Mouse (Mus musculus) limb, embryonic 12.5 days (tissue): ENCODE results near the gene Tigd3. TPM values are rescaled to one million over a fixed set of nuclear protein-coding genes. Genes with fewer than 3 reads are reported as not detected.
A peak's percentile ranks its signal among the peaks of the same experiment; 100 is the strongest.
"Not testable (repeated sequence)": the region's sequence is repeated elsewhere in the genome, so short reads cannot be mapped to it uniquely, and the experiment has no call there.

Experiments used
- ATAC-seq: fragments of 200-750 bp; cut with Nextera tagmentation; 2 replicates; pipeline ENCODE4 v1.8.0; 2017; ENCODE audit warnings: low read depth, moderate TSS enrichment; ENCODE audit not compliant: insufficient number of reproducible peaks, insufficient read depth, low FRiP score, low TSS enrichment
- H3K27ac ChIP-seq: fragments of 300-500 bp; sonication (generic); 2 replicates; pipeline ENCODE4 v1.5.1; 2016; ENCODE audit warnings: mild to moderate bottlenecking, moderate library complexity
- H3K27me3 ChIP-seq: fragments of 300-500 bp; sonication (generic); 2 replicates; pipeline ENCODE4 v1.6.1; 2016; ENCODE audit warnings: mild to moderate bottlenecking, moderate library complexity
- H3K36me3 ChIP-seq: fragments of 300-500 bp; sonication (generic); 2 replicates; pipeline ENCODE4 v1.6.1; 2016; ENCODE audit warnings: mild to moderate bottlenecking, moderate library complexity
- H3K4me1 ChIP-seq: fragments of 300-500 bp; sonication (generic); replicated peaks from 2 replicates; pipeline ENCODE4 v1.6.1; 2016
- H3K4me2 ChIP-seq: fragments of 300-500 bp; sonication (generic); 2 replicates; pipeline ENCODE4 v1.6.1; 2016; ENCODE audit warnings: mild to moderate bottlenecking, moderate library complexity
- H3K4me3 ChIP-seq: fragments of 300-500 bp; sonication (generic); replicated peaks from 2 replicates; pipeline ENCODE4 v1.5.1; 2016; ENCODE audit warnings: mild to moderate bottlenecking
- H3K9ac ChIP-seq: fragments of 300-500 bp; sonication (generic); replicated peaks from 2 replicates; pipeline ENCODE4 v1.6.1; 2016; ENCODE audit warnings: mild to moderate bottlenecking, moderate library complexity
- H3K9me3 ChIP-seq: fragments of 300-500 bp; sonication (generic); 2 replicates; pipeline ENCODE4 v1.6.1; 2016; ENCODE audit warnings: mild to moderate bottlenecking, moderate library complexity
- WGBS: fragments of 180-500 bp; shearing (Covaris S2); methylation state at CpG from one replicate; pipeline ENCODE4 v1.1.7; 2016; 5-methylcytosine and 5-hydroxymethylcytosine counted together
- polyA plus RNA-seq: library from polyadenylated mRNA; unstranded; fragments of >200 nt; fragmentation: Nextera tagmentation; extraction: Ambion mirVana; gene quantifications from 2 replicates; pipeline ENCODE4 v1.2.1, GENCODE M21; 2016

Gene Tigd3
- polyA plus RNA-seq, 1 experiment from 2014 or later: 6.6 TPM

DNA sequence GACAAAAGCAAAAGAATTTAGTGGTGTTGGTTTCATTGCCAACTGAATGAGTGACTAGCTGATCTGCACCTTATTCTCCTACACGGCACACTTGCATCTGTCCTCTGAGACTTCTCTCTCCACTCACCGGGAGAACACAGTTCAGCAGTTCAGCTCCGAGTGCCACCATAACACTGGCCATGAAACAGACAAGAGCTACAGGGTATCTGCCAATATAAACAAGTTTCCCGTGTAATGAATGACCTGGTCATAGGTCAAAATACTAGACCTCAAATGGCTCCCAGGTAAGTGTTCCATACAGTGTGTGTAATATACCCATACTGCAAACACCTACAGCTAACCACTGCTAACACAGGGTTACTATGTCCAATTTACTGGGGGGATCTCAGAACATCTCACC lies 4.7 kb downstream of the Tigd3 start:
- 87% methylated on average over 4 of the region's 4 CpGs for WGBS
- ATAC-seq: no peak
- H3K4me2 ChIP-seq: no peak overlapping the region

DNA sequence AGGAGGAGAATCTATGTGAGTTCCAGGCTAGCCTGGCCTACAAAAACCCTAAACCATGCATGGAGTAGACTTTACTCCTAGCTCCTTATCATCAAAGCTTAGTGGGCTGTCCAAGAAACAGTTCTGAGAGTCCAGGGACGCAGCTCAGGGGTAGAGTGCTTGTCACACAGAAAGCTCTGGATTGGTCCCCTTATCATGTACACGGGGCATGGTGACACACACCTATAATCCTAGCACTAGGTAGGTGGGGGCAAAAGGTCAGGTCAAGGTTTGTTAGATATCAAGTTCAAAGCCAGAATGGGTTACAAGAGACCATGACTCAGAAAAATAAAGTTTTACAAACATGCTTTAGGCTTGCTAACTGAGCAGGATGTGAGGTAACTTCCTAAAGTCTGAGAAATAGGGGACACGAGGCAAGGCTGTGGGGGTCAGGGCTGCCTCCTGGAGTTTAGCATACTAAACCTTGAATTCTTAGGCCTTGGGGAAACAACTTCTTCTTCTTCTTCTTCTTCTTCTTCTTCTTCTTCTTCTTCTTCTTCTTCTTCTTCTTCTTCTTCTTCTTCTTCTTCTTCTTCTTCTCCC lies 6.6 kb downstream of the Tigd3 start:
- Histone ChIP-seq H3K9me3 (no peaks in the 10 kb centered on the region), H3K4me2 (no peak overlapping the region), H3K27ac (no peak overlapping the region), H3K9ac (no peak overlapping the region), H3K4me1 (0 out of 2 replicates have a peak, but pooled peaks cover 1% of the 10 kb centered on the region), H3K4me3 (no peak overlapping the region), H3K27me3 (no peaks in the 10 kb centered on the region), H3K36me3 (peaks cover 10% of the 10 kb centered on the region)
- no peak for ATAC-seq
- WGBS: 68% methylated on average over 3 of the region's 3 CpGs

More for the DNA sequence above, 4.7 kb downstream of the Tigd3 start:
- peaks cover 15% of the 10 kb centered on the region for H3K4me1 ChIP-seq
- peaks cover 14% of the 10 kb centered on the region for H3K36me3 ChIP-seq
- no peaks in the 10 kb centered on the region for H3K27me3 ChIP-seq
- no peaks in the 10 kb centered on the region for H3K9me3 ChIP-seq
- no peak overlapping the region for H3K9ac ChIP-seq
- H3K27ac ChIP-seq: no peak overlapping the region
- H3K4me3 ChIP-seq: no peak overlapping the region

DNA sequence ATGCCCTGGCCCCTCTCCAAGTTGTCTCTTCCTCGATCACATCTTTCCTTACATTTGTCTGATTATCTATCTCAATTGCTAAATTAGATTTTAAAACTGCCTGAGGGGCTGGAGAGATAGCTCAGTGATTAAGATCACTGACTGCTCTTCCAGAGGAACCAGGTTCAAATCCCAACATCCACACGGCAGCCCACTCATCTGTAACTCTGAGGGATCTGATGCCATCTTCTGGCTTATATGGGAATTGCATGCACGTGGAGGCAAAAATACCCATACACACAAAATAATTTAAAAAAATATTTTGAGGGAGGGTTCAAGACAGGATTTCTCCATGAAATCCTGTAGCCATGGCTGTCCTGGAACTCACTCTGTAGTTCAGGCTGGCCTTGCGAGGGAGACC lies 8.1 kb downstream of the Tigd3 start:
- WGBS: 58% methylated on average over 4 of the region's 4 CpGs
- ATAC-seq: no peak
- no peak overlapping the region for H3K4me3 ChIP-seq
- no peaks in the 10 kb centered on the region for H3K4me1 ChIP-seq
- no peaks in the 10 kb centered on the region for H3K36me3 ChIP-seq
- H3K27me3 ChIP-seq: no peaks in the 10 kb centered on the region
- H3K4me2 ChIP-seq: no peak overlapping the region
- H3K9me3 ChIP-seq: no peaks in the 10 kb centered on the region
- H3K27ac ChIP-seq: no peak overlapping the region
- no peak overlapping the region for H3K9ac ChIP-seq

DNA sequence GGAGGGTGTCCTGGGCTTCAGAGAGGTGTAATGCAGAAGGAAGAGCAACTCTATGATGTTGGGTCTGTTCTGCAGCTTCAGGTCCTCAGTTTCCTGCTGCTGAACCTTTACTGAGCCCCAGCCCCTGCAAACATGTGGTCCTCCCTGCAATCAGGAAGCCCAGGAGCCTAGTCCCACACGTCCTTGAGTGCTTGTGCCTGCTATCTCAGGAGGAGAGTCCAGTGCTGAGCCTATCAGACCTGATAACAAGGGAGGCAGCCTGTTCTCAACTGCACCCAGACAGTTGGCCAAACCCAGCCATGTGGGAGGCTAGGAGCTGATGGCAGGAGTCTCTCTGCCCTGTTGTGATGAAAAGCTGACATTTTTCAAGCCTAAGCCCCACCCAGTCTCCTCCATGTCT lies 10.0 kb downstream of the Tigd3 start:
- 47% methylated on average over 1 of the region's 1 CpGs for WGBS
- H3K9me3 ChIP-seq: no peaks in the 10 kb centered on the region
- H3K4me3 ChIP-seq: no peak overlapping the region
- H3K9ac ChIP-seq: no peak overlapping the region
- no peaks in the 10 kb centered on the region for H3K27me3 ChIP-seq
- H3K4me1 ChIP-seq: no peaks in the 10 kb centered on the region
- no peak overlapping the region for H3K27ac ChIP-seq
- no peaks in the 10 kb centered on the region for H3K36me3 ChIP-seq
- H3K4me2 ChIP-seq: no peak overlapping the region
- ATAC-seq: no peak

DNA sequence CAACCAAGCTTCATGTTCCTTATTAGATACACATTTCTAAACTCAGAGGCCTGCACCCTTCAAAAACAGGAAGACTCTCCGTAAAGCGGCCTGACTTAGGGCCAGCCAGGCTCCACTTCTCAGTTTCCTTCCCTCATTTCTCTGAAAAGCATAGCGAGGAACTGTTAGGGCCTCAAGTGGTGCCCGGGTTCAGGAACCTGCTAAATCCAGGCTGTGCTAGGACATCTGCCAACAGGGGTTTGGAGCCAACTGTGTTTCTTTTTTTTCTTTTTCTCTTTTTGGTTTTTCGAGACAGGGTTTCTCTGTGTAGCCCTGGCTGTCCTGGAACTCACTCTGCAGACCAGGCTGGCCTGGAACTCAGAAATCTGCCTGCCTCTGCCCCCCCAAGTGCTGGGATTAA lies 11.9 kb downstream of the Tigd3 start:
- not testable (repeated sequence) for H3K9me3 ChIP-seq, H3K36me3 ChIP-seq, H3K9ac ChIP-seq, H3K27ac ChIP-seq, H3K4me3 ChIP-seq, H3K4me2 ChIP-seq, ATAC-seq, H3K4me1 ChIP-seq, H3K27me3 ChIP-seq
- 87% methylated on average over 5 of the region's 5 CpGs for WGBS

GRCm38 (mm10) chr19:5881155-5881554 lies 12.8 kb downstream of the Tigd3 start:
- 93% methylated on average over 6 of the region's 6 CpGs for WGBS
- no peaks in the 10 kb centered on the region for H3K36me3 ChIP-seq
- H3K9me3 ChIP-seq: no peaks in the 10 kb centered on the region
- H3K27me3 ChIP-seq: no peaks in the 10 kb centered on the region
- no peak overlapping the region for H3K9ac ChIP-seq
- H3K4me2 ChIP-seq: no peak overlapping the region
- no peak for ATAC-seq
- H3K27ac ChIP-seq: no peak overlapping the region
- H3K4me1 ChIP-seq: peaks cover 5% of the 10 kb centered on the region
- H3K4me3 ChIP-seq: no peak overlapping the region

DNA sequence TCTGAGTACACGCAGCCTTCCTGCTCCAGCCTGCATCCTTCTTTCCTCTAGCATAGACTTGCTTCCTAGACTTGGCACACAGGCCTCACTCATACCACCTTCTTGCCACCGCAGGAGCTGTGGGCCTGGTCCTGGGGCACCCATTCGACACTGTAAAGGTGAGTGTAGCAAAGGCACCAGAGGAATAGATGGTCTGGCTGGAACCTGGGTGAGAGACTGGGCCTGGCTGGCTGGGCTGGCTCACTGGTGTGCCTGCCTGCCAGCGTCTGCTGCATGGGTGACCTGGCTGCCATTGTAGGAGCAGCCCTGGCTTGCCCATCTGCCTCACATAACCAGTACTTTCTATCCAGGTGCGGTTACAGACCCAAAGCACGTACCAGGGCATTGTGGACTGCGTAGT lies 14.2 kb downstream of the Tigd3 start:
- ATAC-seq: no peak
- Histone ChIP-seq H3K4me1 (peaks cover 9% of the 10 kb centered on the region), H3K4me2 (no peak overlapping the region), H3K9me3 (no peaks in the 10 kb centered on the region), H3K9ac (0 out of 2 replicates have a peak overlapping the region, but pooled peaks have one; percentile 12), H3K36me3 (no peaks in the 10 kb centered on the region), H3K27ac (no peak overlapping the region), H3K27me3 (no peaks in the 10 kb centered on the region), H3K4me3 (no peak overlapping the region)
- 91% methylated on average over 7 of the region's 7 CpGs for WGBS

GRCm38 (mm10) chr19:5878916-5879315 lies 15.0 kb downstream of the Tigd3 start:
- Histone ChIP-seq H3K4me1 (peaks cover 16% of the 10 kb centered on the region), H3K4me2 (no peak overlapping the region), H3K27ac (no peak overlapping the region), H3K4me3 (no peak overlapping the region), H3K9ac (no peak overlapping the region), H3K9me3 (no peaks in the 10 kb centered on the region), H3K36me3 (no peaks in the 10 kb centered on the region), H3K27me3 (no peaks in the 10 kb centered on the region)
- WGBS: 82% methylated on average over 3 of the region's 3 CpGs
- no peak for ATAC-seq

DNA sequence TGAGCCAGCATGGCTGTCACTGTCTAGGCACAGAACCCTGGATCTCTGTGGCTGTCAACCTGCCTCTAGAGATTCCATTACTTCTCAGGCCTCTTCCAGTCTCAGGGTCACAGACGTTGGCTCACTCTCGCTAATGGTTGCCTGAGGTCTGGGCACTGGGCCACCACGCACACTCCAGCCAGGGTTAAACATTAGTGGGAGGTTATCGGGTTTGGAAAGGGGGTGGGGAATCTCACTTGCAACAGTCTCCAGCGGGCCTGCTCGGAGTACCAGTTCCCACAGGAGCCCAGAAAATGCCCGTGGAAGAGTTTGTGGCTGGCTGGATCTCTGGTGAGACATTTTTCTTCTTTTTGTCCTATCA lies 15.6 kb downstream of the Tigd3 start:
- H3K27me3 ChIP-seq: no peaks in the 10 kb centered on the region
- H3K9ac ChIP-seq: 0 out of 2 replicates have a peak overlapping the region, but pooled peaks have one; percentile 23
- no peak overlapping the region for H3K27ac ChIP-seq

DNA sequence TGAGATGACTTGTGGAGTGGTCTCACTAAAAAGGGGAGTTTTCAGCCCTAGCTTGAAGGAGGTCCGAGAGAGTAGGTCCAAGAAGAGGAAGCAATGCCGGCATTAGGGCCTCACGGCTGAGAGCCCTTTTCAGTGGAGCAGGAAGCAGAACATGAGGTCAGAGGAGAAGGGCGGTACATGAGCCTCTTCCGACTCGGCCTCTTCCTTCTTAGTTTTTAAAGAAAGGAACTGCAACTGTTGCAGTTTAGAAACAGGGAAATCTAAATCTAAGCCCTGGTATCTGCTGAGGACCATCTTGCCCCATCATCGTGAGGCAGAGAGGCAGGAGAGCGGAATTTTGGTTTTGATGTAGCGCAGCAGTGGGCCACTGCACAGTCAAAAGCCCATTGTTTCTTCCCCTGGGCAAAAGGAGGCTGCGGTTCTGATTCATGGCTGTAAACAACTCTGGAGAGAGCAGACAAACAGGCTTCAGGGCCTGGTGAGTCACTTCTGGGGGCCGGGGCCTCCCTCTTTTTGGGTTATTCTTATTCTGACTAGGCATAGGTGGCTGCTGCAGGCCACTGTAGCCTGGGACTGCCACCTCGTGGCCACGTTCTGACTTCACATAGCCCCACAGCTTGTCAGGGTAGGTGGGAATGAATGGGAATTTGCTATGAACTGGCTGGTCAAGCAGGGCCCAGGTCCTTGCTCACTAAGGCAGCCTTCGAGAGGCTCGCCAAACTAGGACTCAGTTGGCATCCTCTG lies 16.2 kb downstream of the Tigd3 start, which contains the start of gene Slc25a45:
Slc25a45 (plus strand) TSS at position 191 of the 744 bp plus-strand sequence.
- H3K4me3 ChIP-seq: peak within 1 kb of the TSS; percentile 11; the same call in 1 of the 2 replicates
- no peak for ATAC-seq
- whole genome bisulfite sequencing: 55% methylated on average over 15 of the region's 15 CpGs
- no peaks in the 10 kb centered on the region for H3K9me3 ChIP-seq
- H3K27ac ChIP-seq: peak within 1 kb of the TSS; percentile 53
- no peaks in the 10 kb centered on the region for H3K27me3 ChIP-seq
- peaks cover 26% of the 10 kb centered on the region for H3K4me1 ChIP-seq
- H3K9ac ChIP-seq: 0 out of 2 replicates have a peak within 1 kb of the TSS, but pooled peaks have one; percentile 23
- H3K36me3 ChIP-seq: peaks cover 5% of the 10 kb centered on the region
- 0 out of 2 replicates have a peak within 1 kb of the TSS, but pooled peaks have one; percentile 2 for H3K4me2 ChIP-seq

More for the DNA sequence above, 15.6 kb downstream of the Tigd3 start:
- H3K9me3 ChIP-seq: no peaks in the 10 kb centered on the region
- 81% methylated on average over 7 of the region's 7 CpGs for WGBS
- ATAC-seq: no peak
- H3K4me3 ChIP-seq: 0 out of 2 replicates have a peak overlapping the region, but pooled peaks have one; percentile 11
- peaks cover 22% of the 10 kb centered on the region for H3K4me1 ChIP-seq
- no peaks in the 10 kb centered on the region; the same call in 1 of the 2 replicates for H3K36me3 ChIP-seq
- 0 out of 2 replicates have a peak overlapping the region, but pooled peaks have one; percentile 2 for H3K4me2 ChIP-seq

- under 1% methylated on average over 37 of the region's 37 CpGs for WGBS
- Histone ChIP-seq H3K9me3 (no peaks in the 10 kb centered on the region), H3K9ac (peak within 1 kb of the TSS; percentile 77), H3K4me3 (peak within 1 kb of the TSS; percentile 78), H3K4me1 (peaks cover 48% of the 10 kb centered on the region), H3K27me3 (no peaks in the 10 kb centered on the region), H3K27ac (peak within 1 kb of the TSS; percentile 73), H3K4me2 (peak within 1 kb of the TSS; percentile 86), H3K36me3 (peaks cover 23% of the 10 kb centered on the region)
- peak; percentile 77 for ATAC-seq
Observed at GRCm38 (mm10) chr19:5874969-5875480, 18.9 kb downstream of the Tigd3 start, which contains the start of gene Frmd8. Gene Frmd8 (minus strand): TSS chr19:5875274.
